Mouse (Mus musculus) MEL (cell line): ENCODE measurements around the gene Klf16. TPM values are rescaled to one million over a fixed set of nuclear protein-coding genes. Genes with fewer than 3 reads are reported as not detected.

Experiments used
- DNase-seq: peaks from one replicate; pipeline ENCODE4 v3.0.0; 2011; ENCODE audit warnings: low read depth, low spot score
- H3K27ac ChIP-seq: 2 replicates; pipeline ENCODE4 v1.5.1; 2012; ENCODE audit warnings: low read depth, mild to moderate bottlenecking, control low read depth, low read length, moderate library complexity; ENCODE audit not compliant: control insufficient read depth
- H3K27me3 ChIP-seq, 2 experiments: fragments of 150-350 bp in 1 of 2; sonication (generic) in 1 of 2; 2 replicates each; pipeline ENCODE4 v1.6.1; 2012; ENCODE audit warnings: low read length in 2 of 2, mild to moderate bottlenecking in 2 of 2, improper control_type of control experiment in 1 of 2, moderate library complexity in 1 of 2; ENCODE audit not compliant: insufficient read depth in 2 of 2, control insufficient read depth in 1 of 2
- H3K36me3 ChIP-seq, 2 experiments: 2 replicates each; pipeline ENCODE4 v1.6.1; 2012 to 2014; ENCODE audit warnings: low read length in 2 of 2, improper control_type of control experiment in 1 of 2, inconsistent platforms in 1 of 2, mild to moderate bottlenecking in 1 of 2; ENCODE audit not compliant: insufficient read depth in 2 of 2, control insufficient read depth in 1 of 2
- H3K4me1 ChIP-seq, 2 experiments: fragments of 150-350 bp in 1 of 2; sonication (generic) in 1 of 2; 2 replicates each; pipeline ENCODE4 v1.6.1; 2012; ENCODE audit warnings: low read length in 2 of 2, improper control_type of control experiment in 1 of 2, mild to moderate bottlenecking in 1 of 2; ENCODE audit not compliant: insufficient read depth in 2 of 2, control insufficient read depth in 1 of 2
- H3K4me3 ChIP-seq, 2 experiments: fragments of 150-350 bp in 1 of 2; sonication (generic) in 1 of 2; 2 replicates each; pipeline ENCODE4 v1.5.1; 2012; ENCODE audit warnings: low read depth in 2 of 2, low read length in 2 of 2, mild to moderate bottlenecking in 2 of 2, moderate library complexity in 2 of 2, control low read depth in 1 of 2, improper control_type of control experiment in 1 of 2; ENCODE audit not compliant: control insufficient read depth in 1 of 2, insufficient read depth in 1 of 2
- H3K79me2 ChIP-seq: 2 replicates; pipeline ENCODE4 v1.6.1; 2012; ENCODE audit warnings: mild to moderate bottlenecking, low read length, moderate library complexity; ENCODE audit not compliant: control insufficient read depth, poor library complexity, insufficient read depth
- H3K9ac ChIP-seq: 2 replicates; pipeline ENCODE4 v1.6.1; 2012; ENCODE audit warnings: low read depth, mild to moderate bottlenecking, control low read depth, low read length, moderate library complexity; ENCODE audit not compliant: control insufficient read depth, poor library complexity, severe bottlenecking
- H3K9me3 ChIP-seq: fragments of 150-350 bp; sonication (generic); replicated peaks from 2 replicates; pipeline ENCODE4 v1.6.1; 2012; ENCODE audit warnings: mild to moderate bottlenecking, low read length, improper control_type of control experiment, moderate library complexity; ENCODE audit not compliant: insufficient read depth
- BHLHE40 ChIP-seq: IDR thresholded peaks from 2 replicates; pipeline ENCODE4 v1.6.1; 2012; ENCODE audit warnings: low read depth, mild to moderate bottlenecking, inconsistent platforms, low read length, improper control_type of control experiment, borderline replicate concordance
- CHD1 ChIP-seq: IDR thresholded peaks from 2 replicates; pipeline ENCODE4 v1.6.1; 2012; ENCODE audit warnings: low read depth, mild to moderate bottlenecking, inconsistent platforms, low read length, improper control_type of control experiment
- CHD2 ChIP-seq: IDR thresholded peaks from 2 replicates; pipeline ENCODE4 v1.6.1; 2011; ENCODE audit warnings: low read length, improper control_type of control experiment
- CTCF ChIP-seq, 3 experiments: IDR thresholded peaks in 2 of 3; conservative IDR thresholded peaks in 1 of 3; 2 replicates each; pipeline ENCODE4 v1.5.1; 2011 to 2012; ENCODE audit warnings: low read length in 3 of 3, low read depth in 2 of 3, mild to moderate bottlenecking in 2 of 3, improper control_type of control experiment in 1 of 3, inconsistent platforms in 1 of 3, mixed read lengths in 1 of 3, moderate library complexity in 1 of 3; ENCODE audit not compliant: control insufficient read depth in 1 of 3, insufficient read depth in 1 of 3, poor library complexity in 1 of 3, severe bottlenecking in 1 of 3
- E2F4 ChIP-seq: IDR thresholded peaks from 2 replicates; pipeline ENCODE4 v1.6.1; 2011; ENCODE audit warnings: low read depth, low read length, improper control_type of control experiment, borderline replicate concordance
- ELF1 ChIP-seq: IDR thresholded peaks from 2 replicates; pipeline ENCODE4 v1.6.1; 2014; ENCODE audit warnings: low read depth, mild to moderate bottlenecking, inconsistent platforms, low read length, improper control_type of control experiment, moderate library complexity
- EP300 ChIP-seq, 2 experiments: IDR thresholded peaks; 2 replicates each; pipeline ENCODE4 v1.6.1; 2011; ENCODE audit warnings: improper control_type of control experiment in 2 of 2, low read length in 2 of 2, low read depth in 1 of 2, mild to moderate bottlenecking in 1 of 2
- ETS1 ChIP-seq: IDR thresholded peaks from 2 replicates; pipeline ENCODE4 v1.6.1; 2012; ENCODE audit warnings: low read depth, mild to moderate bottlenecking, inconsistent platforms, low read length, improper control_type of control experiment, moderate library complexity
- GABPA ChIP-seq: IDR thresholded peaks from 2 replicates; pipeline ENCODE4 v1.6.1; 2012; ENCODE audit warnings: low read depth, mild to moderate bottlenecking, inconsistent platforms, low read length, improper control_type of control experiment, moderate library complexity
- GATA1 ChIP-seq: IDR thresholded peaks from 2 replicates; pipeline ENCODE4 v1.6.1; 2011; ENCODE audit warnings: low read depth, low read length, improper control_type of control experiment
- HCFC1 ChIP-seq: IDR thresholded peaks from 2 replicates; pipeline ENCODE4 v1.6.1; 2012; ENCODE audit warnings: low read depth, mild to moderate bottlenecking, inconsistent platforms, low read length, improper control_type of control experiment, moderate library complexity
- JUND ChIP-seq: IDR thresholded peaks from 2 replicates; pipeline ENCODE4 v1.6.1; 2011; ENCODE audit warnings: low read depth, mild to moderate bottlenecking, improper control_type of control experiment, low read length
- KAT2A ChIP-seq: conservative IDR thresholded peaks from 2 replicates; pipeline ENCODE4 v1.6.1; 2012; ENCODE audit warnings: low read depth, low read length, improper control_type of control experiment, inconsistent platforms
- MAX ChIP-seq: IDR thresholded peaks from 2 replicates; pipeline ENCODE4 v1.6.1; 2011; ENCODE audit warnings: low read length, improper control_type of control experiment
- MAZ ChIP-seq: IDR thresholded peaks from 2 replicates; pipeline ENCODE4 v1.6.1; 2012; ENCODE audit warnings: low read depth, mild to moderate bottlenecking, inconsistent platforms, low read length, improper control_type of control experiment
- MEF2A ChIP-seq: IDR thresholded peaks from 2 replicates; pipeline ENCODE4 v1.6.1; 2014; ENCODE audit warnings: low read depth, mild to moderate bottlenecking, inconsistent platforms, low read length, improper control_type of control experiment; ENCODE audit not compliant: poor library complexity, insufficient replicate concordance, severe bottlenecking; ENCODE audit errors: extremely low read depth
- MYC ChIP-seq: IDR thresholded peaks from 2 replicates; pipeline ENCODE4 v1.6.1; 2011; ENCODE audit warnings: low read depth, mild to moderate bottlenecking, low read length, improper control_type of control experiment, moderate library complexity
- NELFE ChIP-seq: IDR thresholded peaks from 2 replicates; pipeline ENCODE4 v1.6.1; 2011; ENCODE audit warnings: low read depth, low read length, improper control_type of control experiment
- POLR2A ChIP-seq, 2 experiments: IDR thresholded peaks; 2 replicates each; pipeline ENCODE4 v1.6.1; 2011 to 2012; ENCODE audit warnings: low read length in 2 of 2, mild to moderate bottlenecking in 2 of 2, control low read depth in 1 of 2, improper control_type of control experiment in 1 of 2, low read depth in 1 of 2, moderate library complexity in 1 of 2; ENCODE audit not compliant: control insufficient read depth in 1 of 2, insufficient read depth in 1 of 2, poor library complexity in 1 of 2
- POLR2AphosphoS5 ChIP-seq: IDR thresholded peaks from 2 replicates; pipeline ENCODE4 v1.6.1; 2012; ENCODE audit warnings: low read depth, borderline replicate concordance, mild to moderate bottlenecking, inconsistent platforms, low read length, moderate library complexity, mixed read lengths
- RAD21 ChIP-seq: IDR thresholded peaks from 2 replicates; pipeline ENCODE4 v1.6.1; 2011; ENCODE audit warnings: mild to moderate bottlenecking, low read depth, low read length, improper control_type of control experiment
- RCOR1 ChIP-seq: IDR thresholded peaks from 2 replicates; pipeline ENCODE4 v1.6.1; 2012; ENCODE audit warnings: low read depth, mild to moderate bottlenecking, inconsistent platforms, low read length, improper control_type of control experiment
- SMC3 ChIP-seq: IDR thresholded peaks from 2 replicates; pipeline ENCODE4 v1.6.1; 2011; ENCODE audit warnings: low read depth, low read length, improper control_type of control experiment
- TAL1 ChIP-seq: IDR thresholded peaks from 2 replicates; pipeline ENCODE4 v1.6.1; 2012; ENCODE audit warnings: mild to moderate bottlenecking, inconsistent platforms, low read length, moderate library complexity, mixed read lengths
- TBP ChIP-seq: IDR thresholded peaks from 2 replicates; pipeline ENCODE4 v1.8.0; 2011; ENCODE audit warnings: low read depth, low read length, improper control_type of control experiment
- UBTF ChIP-seq: IDR thresholded peaks from 2 replicates; pipeline ENCODE4 v1.6.1; 2012; ENCODE audit warnings: low read depth, mild to moderate bottlenecking, inconsistent platforms, low read length, improper control_type of control experiment, moderate library complexity, borderline replicate concordance; ENCODE audit not compliant: insufficient read depth
- USF1 ChIP-seq: IDR thresholded peaks from 2 replicates; pipeline ENCODE4 v1.6.1; 2014; ENCODE audit warnings: low read depth, mild to moderate bottlenecking, inconsistent platforms, low read length, improper control_type of control experiment, moderate library complexity
- ZC3H11A ChIP-seq: IDR thresholded peaks from 2 replicates; pipeline ENCODE4 v1.6.1; 2012; ENCODE audit warnings: low read depth, mild to moderate bottlenecking, inconsistent platforms, low read length, improper control_type of control experiment
- ZKSCAN1 ChIP-seq: IDR thresholded peaks from 2 replicates; pipeline ENCODE4 v1.6.1; 2012; ENCODE audit warnings: low read depth, mild to moderate bottlenecking, inconsistent platforms, low read length, improper control_type of control experiment, moderate library complexity
- ZMIZ1 ChIP-seq: IDR thresholded peaks from 2 replicates; pipeline ENCODE4 v1.6.1; 2012; ENCODE audit warnings: low read depth, mild to moderate bottlenecking, inconsistent platforms, low read length, improper control_type of control experiment, moderate library complexity
- ZNF384 ChIP-seq: IDR thresholded peaks from 2 replicates; pipeline ENCODE4 v1.6.1; 2012; ENCODE audit warnings: low read depth, mild to moderate bottlenecking, inconsistent platforms, low read length, improper control_type of control experiment
- polyA plus RNA-seq, 2 experiments: library from polyadenylated mRNA; stranded (reverse) in 1 of 2; unstranded in 1 of 2; fragments of >175 nt in 1 of 2; fragments of >200 nt in 1 of 2; gene quantifications; 2 replicates each; pipeline versions ENCODE4 v1.2.1 to v1.2.4; 2012; ENCODE audit warnings: low replicate concordance in 2 of 2, low read depth in 1 of 2; ENCODE audit not compliant: insufficient read length in 2 of 2, insufficient read depth in 1 of 2, missing spikeins in 1 of 2
- total RNA-seq: library from RNA; depleted of rRNA; stranded (reverse); fragments of 300-350 nt; gene quantifications from 2 replicates; pipeline ENCODE4 v1.2.3, GENCODE M21; 2012

Klf16 gene
- total and polyA plus RNA-seq, 3 experiments, result 37.1 to 51.1 TPM; not detected in 1

GRCm38 (mm10) chr10:80575925-80576324 is 1.2 kb downstream of the Klf16 start:
- no peak for TF ChIP-seq GABPA
- TF ChIP-seq BHLHE40, result no peak
- TF ChIP-seq EP300 (IDR thresholded peaks at IDR 0.05; ENCODE audit: low read depth in 1 of 2, low read length in 2 of 2), result 0 out of 4 replicates have a peak, but pooled peaks of 1 of the 2 experiments have one; percentile 6
- no peak for TF ChIP-seq ZC3H11A
- TF ChIP-seq RCOR1, result no peak
- TF ChIP-seq USF1, result no peak
- TF ChIP-seq TBP, result no peak
- TF ChIP-seq CTCF (IDR thresholded peaks at IDR 0.05 in 2 of 3, conservative IDR thresholded peaks at IDR 0.05 in 1 of 3; ENCODE audit: control insufficient read depth in 1 of 3, insufficient read depth in 1 of 3, low read depth in 2 of 3, low read length in 3 of 3, poor library complexity in 1 of 3, severe bottlenecking in 1 of 3), result no peak
- TF ChIP-seq TAL1, result no peak
- no peak for TF ChIP-seq UBTF
- TF ChIP-seq MAZ, result no peak
- TF ChIP-seq ZKSCAN1, result no peak
- peak; percentile 60 for TF ChIP-seq HCFC1
- no peak for TF ChIP-seq KAT2A
- peak; percentile 39; the same call in 1 of the 2 replicates for TF ChIP-seq GATA1
- no peak for TF ChIP-seq ZNF384
- TF ChIP-seq ELF1, result peak; percentile 25; the same call in 1 of the 2 replicates
- TF ChIP-seq CHD2, result no peak
- no peak for TF ChIP-seq JUND
- no peak for TF ChIP-seq MEF2A
- no peak for TF ChIP-seq SMC3
- no peak for TF ChIP-seq POLR2A (IDR thresholded peaks at IDR 0.05; ENCODE audit: control insufficient read depth in 1 of 2, insufficient read depth in 1 of 2, low read depth in 1 of 2, low read length in 2 of 2, poor library complexity in 1 of 2)
- no peak for TF ChIP-seq CHD1
- TF ChIP-seq E2F4, result no peak
- TF ChIP-seq MAX, result no peak
- no peak; the same call in 1 of the 2 replicates for TF ChIP-seq ZMIZ1
- no peak for TF ChIP-seq POLR2AphosphoS5
- no peak for TF ChIP-seq NELFE
- TF ChIP-seq RAD21, result no peak
- TF ChIP-seq ETS1, result no peak
- no peak for TF ChIP-seq MYC
- Histone ChIP-seq H3K4me1 (peaks cover 18 to 53% of the 10 kb centered on the region in 2 experiments; a peak in 3 of 4 replicates), H3K4me3 (peak overlapping the region; percentile 88 to 94), H3K9me3 (no peaks in the 10 kb centered on the region), H3K36me3 (peaks cover 0 to 39% of the 10 kb centered on the region in 2 experiments; a peak in 2 of 4 replicates), H3K27me3 (no peaks in the 10 kb centered on the region), H3K9ac (peak overlapping the region; percentile 84), H3K79me2 (peaks cover 63% of the 10 kb centered on the region), H3K27ac (peak overlapping the region; percentile 70)
- DNase-seq, result no peak
